Mouse (Mus musculus) adrenal gland, adult (tissue): ENCODE measurements at regions not wholly inside any gene's neighbourhood (a gene's known extent, or its start where the extent isn't known, plus 50 kb on each side); places are given as distances from the start of the nearest gene placed in this dataset.
"Not testable (repeated sequence)": the region's sequence is repeated elsewhere in the genome, so short reads cannot be mapped to it uniquely, and the experiment has no call there.

Source experiments
- DNase-seq, 2 experiments: peaks; one replicate each; pipeline ENCODE4 v3.0.0; 2022 to 2023; ENCODE audit warnings: low spot score in 1 of 2; ENCODE audit not compliant: inconsistent age in 2 of 2

DNA sequence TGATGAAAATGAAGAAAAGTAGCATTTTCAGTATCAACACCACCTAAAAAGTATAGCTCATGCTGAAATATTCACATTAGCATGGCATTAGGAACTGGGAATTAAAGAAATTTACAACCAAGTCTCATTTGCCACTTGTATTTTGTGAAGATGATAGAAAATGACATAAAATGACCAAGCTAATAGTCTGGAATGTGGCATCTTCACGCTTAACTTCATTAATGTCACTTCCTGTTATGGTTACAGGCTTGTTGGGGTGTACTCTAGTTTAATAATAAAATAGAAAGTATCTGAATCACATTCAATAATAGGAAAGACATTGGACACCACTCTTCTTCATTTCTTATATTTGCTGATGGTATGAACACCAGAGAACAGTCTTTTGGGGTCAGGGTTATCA is 167.1 kb downstream of the Pcdh17 start:
- no peak for DNase-seq

DNA sequence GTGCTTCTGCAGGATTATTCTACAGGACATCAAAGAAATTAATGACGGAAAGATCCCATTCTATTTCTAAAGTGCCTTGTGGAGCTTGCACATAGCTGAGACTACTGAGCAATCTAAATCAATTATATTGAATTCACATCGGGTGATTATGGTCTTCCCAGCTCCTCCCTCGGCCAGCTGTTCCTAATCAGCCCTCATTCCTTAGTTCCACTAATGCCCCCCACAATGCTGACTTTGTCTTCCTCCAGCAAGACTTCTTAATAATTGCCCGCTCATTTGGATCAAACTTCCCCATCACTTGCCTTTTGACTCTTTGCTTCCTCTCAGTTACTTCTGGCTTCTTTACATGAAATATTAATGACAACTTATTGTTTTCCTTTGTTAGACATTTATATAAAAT is 169.2 kb downstream of the Pcdh17 start:
- DNase-seq = no peak

DNA sequence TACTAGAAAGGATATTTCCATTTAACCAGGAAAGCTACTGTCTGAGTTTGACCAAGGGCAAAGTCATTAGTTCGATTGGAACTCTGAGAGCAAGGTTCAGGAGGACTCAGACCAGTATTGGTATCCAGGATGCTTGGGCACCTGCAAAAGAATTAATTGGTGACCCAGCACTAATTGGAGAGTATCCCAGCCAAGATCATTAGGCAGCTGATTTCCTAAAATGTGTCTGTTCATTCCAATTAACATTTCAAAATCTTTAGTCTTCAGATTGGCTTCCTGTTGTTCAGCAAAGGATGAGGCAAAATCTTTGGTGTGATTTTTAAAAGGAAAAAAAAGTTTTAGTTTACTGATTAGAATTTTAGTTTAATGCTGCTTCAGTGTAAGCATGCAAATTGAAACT is 201.7 kb downstream of the Pcdh17 start:
- DNase-seq = no peak

DNA sequence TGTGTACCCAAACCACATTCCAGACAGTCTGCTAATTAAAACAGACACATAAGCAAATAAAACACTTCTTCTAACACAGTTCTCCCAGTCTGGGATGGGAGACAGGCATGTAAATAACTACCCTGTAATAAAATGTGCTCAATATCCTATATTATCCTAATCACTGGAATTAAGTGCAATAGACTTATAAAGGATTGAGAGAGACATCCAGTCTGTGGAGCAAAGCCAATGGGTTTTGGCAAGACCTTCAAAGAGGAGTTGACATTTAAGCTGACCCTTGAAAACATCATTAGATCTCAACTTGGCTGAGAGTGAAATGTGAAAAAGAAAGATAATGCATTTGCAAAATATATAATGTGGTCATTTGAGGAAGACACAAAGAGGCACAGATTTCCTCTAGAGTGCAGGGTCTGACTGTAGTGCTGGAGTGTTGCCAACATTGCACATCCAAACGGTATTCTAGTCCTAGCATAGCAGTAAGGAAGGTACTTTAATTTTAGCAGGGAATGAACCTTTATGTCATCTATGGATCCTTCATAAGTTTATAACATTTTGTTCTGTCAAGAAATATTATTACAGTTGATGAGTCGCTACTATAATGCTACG is 202.7 kb downstream of the Pcdh17 start:
- no peak for DNase-seq

DNA sequence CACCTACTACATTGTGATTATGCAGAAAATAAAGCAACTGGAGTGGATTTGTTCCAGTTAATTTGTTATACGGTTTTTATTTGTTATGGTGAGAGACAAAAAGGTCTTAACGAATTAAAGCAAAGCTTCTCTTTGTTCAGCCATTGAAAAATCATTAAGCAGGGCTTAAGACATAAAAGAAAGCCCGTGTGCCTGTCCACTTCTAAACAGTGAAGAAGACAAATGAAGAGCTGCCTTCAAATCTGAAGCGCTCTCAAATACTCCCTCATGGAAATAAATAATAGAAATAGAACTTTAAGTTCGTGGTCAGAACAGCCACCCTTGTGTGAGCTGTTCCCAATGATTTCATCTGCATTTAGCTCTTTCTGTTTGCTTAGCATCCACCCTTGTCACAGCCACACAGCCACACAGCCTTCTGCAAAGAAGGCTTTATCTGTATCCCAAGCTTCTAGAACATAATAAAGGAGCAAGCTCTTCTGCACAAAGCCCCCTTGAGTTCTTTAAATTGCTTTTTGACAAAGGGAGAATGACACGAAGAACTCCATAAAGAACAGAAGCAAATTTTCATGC is 215.9 kb downstream of the Pcdh17 start:
- no peak for DNase-seq

DNA sequence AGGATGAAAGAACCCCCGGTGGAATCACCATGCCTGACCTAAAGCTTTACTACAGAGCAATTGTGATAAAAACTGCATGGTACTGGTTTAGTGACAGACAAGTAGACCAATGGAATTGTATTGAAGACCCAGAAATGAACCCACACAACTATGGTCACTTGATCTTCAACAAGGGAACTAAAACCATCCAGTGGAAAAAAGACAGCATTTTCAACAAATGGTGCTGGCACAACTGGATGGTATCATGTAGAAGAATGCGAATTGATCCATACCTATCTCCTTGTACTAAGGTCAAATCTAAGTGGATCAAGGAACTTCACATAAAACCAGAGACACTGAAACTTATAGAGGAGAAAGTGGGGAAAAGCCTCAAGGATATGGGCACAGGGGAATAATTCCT is 224.3 kb downstream of the Pcdh17 start:
- DNase-seq = not testable (repeated sequence)

DNA sequence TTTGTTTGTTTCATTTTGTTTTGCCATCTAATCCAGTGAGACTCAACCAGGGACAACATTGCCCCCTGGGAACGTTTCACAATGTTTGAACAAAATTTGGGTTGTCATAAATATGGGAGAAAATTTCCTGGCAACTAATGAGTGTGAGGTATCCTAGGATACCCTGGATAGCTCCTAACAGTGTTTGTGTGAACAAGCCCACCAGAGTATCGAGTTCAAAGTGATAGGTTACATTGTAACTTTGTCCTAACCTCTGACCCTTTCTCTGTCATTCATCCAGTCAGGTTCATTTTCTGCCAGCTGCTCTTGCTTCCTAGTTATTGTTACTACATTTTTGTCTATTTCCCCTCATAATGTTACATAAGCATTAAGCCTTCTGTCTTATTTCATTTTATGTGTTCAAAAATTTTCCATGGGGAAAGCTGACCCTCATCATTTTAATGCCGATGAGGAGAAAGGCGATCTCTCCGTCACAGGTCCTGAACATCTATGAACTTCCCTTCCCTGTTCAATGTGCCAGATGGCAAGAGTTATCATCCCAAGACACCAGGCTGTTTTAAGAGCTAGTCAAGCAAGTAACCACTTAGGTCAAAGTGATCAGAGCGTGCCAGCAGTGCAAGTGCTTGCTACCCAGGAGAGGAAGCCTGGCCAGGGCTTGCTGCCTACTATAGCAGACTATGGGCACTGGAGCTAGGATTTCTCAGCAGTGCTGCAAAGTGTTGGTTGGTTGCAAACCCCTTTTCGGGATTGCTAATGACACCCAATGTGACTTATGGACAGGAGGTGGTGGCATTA is 228.5 kb downstream of the Pcdh17 start:
- peak in 1 of 2 experiments; percentile 17 for DNase-seq

DNA sequence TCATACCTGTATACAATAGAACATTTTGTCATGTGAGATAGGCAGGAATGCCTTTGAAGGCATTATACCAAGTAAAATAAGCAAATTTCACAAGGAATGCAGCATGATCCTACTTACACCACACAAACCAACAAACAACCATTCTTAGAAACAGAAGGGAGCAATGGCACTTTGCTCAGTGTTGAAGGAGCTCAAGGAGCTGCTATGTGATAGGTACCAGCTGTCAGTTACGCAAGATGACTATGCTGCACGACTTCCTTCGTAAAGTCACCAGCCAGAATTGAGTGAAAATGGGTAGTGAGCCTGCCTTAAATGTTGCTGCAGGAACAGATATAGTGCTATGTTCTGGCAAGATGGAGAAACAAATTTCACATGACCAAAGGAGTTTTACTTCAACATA is 243.5 kb downstream of the Pcdh17 start:
- DNase-seq = no peak

DNA sequence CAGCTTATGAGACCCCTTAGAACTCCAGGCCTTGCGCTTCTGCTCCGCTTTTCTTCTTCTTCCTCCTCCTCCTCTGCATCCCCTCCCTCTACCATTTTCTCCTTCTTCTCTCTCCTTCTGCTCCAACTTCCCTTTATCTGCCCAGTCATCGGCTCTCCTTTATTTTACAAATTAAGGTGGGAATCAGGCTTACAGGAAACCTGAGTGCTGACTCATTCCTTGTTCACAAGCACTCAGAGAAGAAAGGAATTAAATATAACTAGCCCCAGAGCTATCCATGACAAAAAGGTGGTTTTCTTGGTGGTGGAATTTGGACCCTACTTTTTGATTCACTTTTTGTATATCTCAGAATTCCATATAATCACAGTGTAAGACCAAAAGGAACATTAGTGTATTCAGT is 247.4 kb downstream of the Pcdh17 start:
- DNase-seq = no peak
